Mouse (Mus musculus) cerebellum, adult 2 months (tissue): ENCODE results near the gene Cerk.

Experiments
- CTCF ChIP-seq: fragments of 200-500 bp; IDR thresholded peaks from 2 replicates; pipeline ENCODE4 v1.5.1; 2011; ENCODE audit warnings: low read depth, mild to moderate bottlenecking, control low read depth, low read length, moderate library complexity, borderline replicate concordance; ENCODE audit not compliant: insufficient read depth
- POLR2A ChIP-seq: fragments of 200-500 bp; IDR thresholded peaks from 2 replicates; pipeline ENCODE4 v1.6.1; 2011; ENCODE audit warnings: low read length, control low read depth, borderline replicate concordance; ENCODE audit not compliant: insufficient read depth

DNA sequence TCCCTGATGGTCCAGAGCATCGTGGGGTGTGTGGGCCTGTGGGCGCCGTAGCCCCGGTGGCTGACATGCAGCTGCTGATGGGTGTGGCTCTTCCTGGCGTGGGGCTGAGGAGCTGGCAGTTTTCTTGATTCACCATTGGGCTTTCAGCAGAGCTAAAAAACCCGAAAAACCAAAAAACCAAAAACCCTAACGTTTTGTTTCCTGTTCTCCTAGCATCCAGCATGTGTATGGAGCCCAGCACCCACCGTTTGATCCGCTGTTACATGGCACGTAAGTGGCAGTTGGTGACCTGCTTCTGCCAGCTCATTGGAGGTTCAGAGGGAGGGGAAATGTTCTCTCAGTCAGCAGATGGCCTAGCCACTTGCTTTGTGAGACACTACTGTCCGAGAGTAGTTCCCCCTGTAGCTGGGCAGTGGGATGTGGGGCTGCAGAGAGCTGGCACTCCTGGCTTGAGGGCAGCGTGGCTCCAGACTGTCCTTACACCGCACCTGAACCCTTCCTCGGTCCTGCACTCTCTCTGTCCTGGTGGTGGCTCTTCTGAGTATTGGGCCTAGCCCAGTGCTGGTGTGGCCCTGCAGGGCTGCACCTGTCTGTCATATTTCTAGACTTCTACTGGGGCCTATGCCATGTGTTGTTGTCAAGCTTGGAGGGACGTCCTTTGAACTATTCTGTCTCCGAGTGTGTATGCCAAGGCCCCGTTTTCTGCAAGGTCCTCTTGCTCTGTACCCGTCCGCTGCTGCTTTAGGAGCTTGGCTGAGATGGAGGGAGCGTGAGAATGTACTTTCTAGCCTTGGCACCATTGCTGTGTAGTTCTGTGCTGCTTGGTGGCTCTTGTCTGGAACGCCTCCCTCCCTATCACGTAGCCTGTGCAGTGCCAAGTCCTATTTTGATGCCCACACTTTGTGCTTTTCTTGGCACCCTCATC lies 48.8 kb upstream of the Cerk start:
- TF ChIP-seq CTCF, result no peak
- TF ChIP-seq POLR2A, result no peak
